Mouse (Mus musculus) E14TG2a.4 (cell line): ENCODE data around the gene Mink1.
"Not testable (repeated sequence)": the region's sequence is repeated elsewhere in the genome, so short reads cannot be mapped to it uniquely, and the experiment has no call there.

Source experiments
- H3K27me3 ChIP-seq: 2 replicates; pipeline ENCODE4 v1.6.1; 2014; ENCODE audit warnings: low read length, control low read depth; ENCODE audit not compliant: insufficient read depth
- H3K36me3 ChIP-seq: 2 replicates; pipeline ENCODE4 v1.6.1; 2014; ENCODE audit warnings: low read length, control low read depth; ENCODE audit not compliant: insufficient read depth
- H3K4me1 ChIP-seq: replicated peaks from 2 replicates; pipeline ENCODE4 v1.6.1; 2014; ENCODE audit warnings: low read depth, low read length, control low read depth
- H3K4me3 ChIP-seq: replicated peaks from 2 replicates; pipeline ENCODE4 v1.5.1; 2014; ENCODE audit warnings: mild to moderate bottlenecking, low read length
- H3K9me3 ChIP-seq: 2 replicates; pipeline ENCODE4 v1.6.1; 2014; ENCODE audit warnings: low read length, control low read depth
- CTCF ChIP-seq: conservative IDR thresholded peaks from 2 replicates; pipeline ENCODE4 v1.5.1; 2014; ENCODE audit warnings: low read length
- NANOG ChIP-seq: IDR thresholded peaks from 2 replicates; pipeline ENCODE4 v1.6.1; 2014; ENCODE audit warnings: borderline replicate concordance, low read length, mixed read lengths
- POU5F1 ChIP-seq: IDR thresholded peaks from 2 replicates; pipeline ENCODE4 v1.6.1; 2014; ENCODE audit warnings: low read length, borderline replicate concordance

Mink1 gene

GRCm38 (mm10) chr11:70562287-70562994, at the start of gene Mink1:
Mink1 (plus strand) TSS chr11:70562881.
- no peak for TF ChIP-seq CTCF
- no peak for TF ChIP-seq POU5F1
- TF ChIP-seq NANOG, result no peak
- peaks cover 28% of the 10 kb centered on the region for H3K4me1 ChIP-seq

GRCm38 (mm10) chr11:70513520-70513919, 49.2 kb upstream of the Mink1 start:
- no peak overlapping the region for H3K4me3 ChIP-seq
- no peaks in the 10 kb centered on the region for H3K9me3 ChIP-seq
- no peak for TF ChIP-seq POU5F1
- no peak for TF ChIP-seq NANOG
- TF ChIP-seq CTCF, result no peak
- peaks cover 11% of the 10 kb centered on the region; the same call in 1 of the 2 replicates for H3K27me3 ChIP-seq
- peaks cover 28% of the 10 kb centered on the region for H3K4me1 ChIP-seq
- no peaks in the 10 kb centered on the region for H3K36me3 ChIP-seq

More at GRCm38 (mm10) chr11:70562287-70562994, at the start of gene Mink1:
- peak within 1 kb of the TSS; percentile 93 for H3K4me3 ChIP-seq
- H3K27me3 ChIP-seq, result 0 out of 2 replicates have a peak, but pooled peaks cover 3% of the 10 kb centered on the region
- H3K9me3 ChIP-seq, result no peaks in the 10 kb centered on the region
- H3K36me3 ChIP-seq, result peaks cover 6% of the 10 kb centered on the region

GRCm38 (mm10) chr11:70514288-70514687, 48.4 kb upstream of the Mink1 start, which contains the start of gene Vmo1:
Vmo1 (minus strand) TSS chr11:70514616.
- Histone ChIP-seq H3K27me3 (peaks cover 18% of the 10 kb centered on the region), H3K36me3 (no peaks in the 10 kb centered on the region), H3K9me3 (no peaks in the 10 kb centered on the region), H3K4me1 (peaks cover 33% of the 10 kb centered on the region), H3K4me3 (no peak within 1 kb of the TSS)
- TF ChIP-seq POU5F1 (no peak), NANOG (no peak), CTCF (no peak)

- Histone ChIP-seq H3K4me3 (no peak overlapping the region), H3K9me3 (no peaks in the 10 kb centered on the region), H3K4me1 (peaks cover 32% of the 10 kb centered on the region), H3K27me3 (peaks cover 36% of the 10 kb centered on the region), H3K36me3 (no peaks in the 10 kb centered on the region)
- TF ChIP-seq NANOG, result no peak
- TF ChIP-seq CTCF, result peak; percentile 74
These were observed 46.3 kb upstream of the Mink1 start for GRCm38 (mm10) chr11:70516352-70516751.

GRCm38 (mm10) chr11:70518436-70518835, 44.2 kb upstream of the Mink1 start:
- Histone ChIP-seq H3K27me3 (peaks cover 34% of the 10 kb centered on the region), H3K4me3 (no peak overlapping the region), H3K9me3 (no peaks in the 10 kb centered on the region), H3K36me3 (no peaks in the 10 kb centered on the region), H3K4me1 (peaks cover 39% of the 10 kb centered on the region)
- TF ChIP-seq POU5F1 (no peak), CTCF (no peak), NANOG (no peak)

GRCm38 (mm10) chr11:70518923-70519322, 43.8 kb upstream of the Mink1 start, which contains the start of gene Gltpd2:
Gltpd2 (plus strand) TSS chr11:70519196.
- H3K9me3 ChIP-seq, result no peaks in the 10 kb centered on the region
- peaks cover 30% of the 10 kb centered on the region for H3K27me3 ChIP-seq
- H3K4me1 ChIP-seq, result peaks cover 38% of the 10 kb centered on the region
- H3K36me3 ChIP-seq, result no peaks in the 10 kb centered on the region
- H3K4me3 ChIP-seq, result peak within 1 kb of the TSS; percentile 78
- TF ChIP-seq NANOG, result no peak
- TF ChIP-seq POU5F1, result no peak
- TF ChIP-seq CTCF, result no peak

- Histone ChIP-seq H3K4me1 (peaks cover 41% of the 10 kb centered on the region), H3K27me3 (peaks cover 27% of the 10 kb centered on the region), H3K4me3 (peak overlapping the region; percentile 78), H3K9me3 (no peaks in the 10 kb centered on the region), H3K36me3 (no peaks in the 10 kb centered on the region)
- no peak for TF ChIP-seq CTCF
- TF ChIP-seq POU5F1, result no peak
- TF ChIP-seq NANOG, result no peak
These were observed 42.4 kb upstream of the Mink1 start for GRCm38 (mm10) chr11:70520178-70520769.

- not testable (repeated sequence) for H3K9me3 ChIP-seq, H3K4me3 ChIP-seq
- H3K27me3 ChIP-seq, result peaks cover 26% of the 10 kb centered on the region
- peaks cover 57% of the 10 kb centered on the region for H3K4me1 ChIP-seq
- peaks cover 27% of the 10 kb centered on the region for H3K36me3 ChIP-seq
These were observed 39.2 kb upstream of the Mink1 start for GRCm38 (mm10) chr11:70523306-70523989.
